Mouse (Mus musculus) CH12.LX (cell line): ENCODE measurements around the gene Cfap58. TPM values are rescaled to one million over a fixed set of nuclear protein-coding genes. Genes with fewer than 3 reads are reported as not detected.
A peak's percentile ranks its signal among the peaks of the same experiment; 100 is the strongest.

ENCODE experiments used
- DNase-seq: peaks from one replicate; pipeline ENCODE4 v3.0.0-alpha.2; 2013; ENCODE audit errors: extremely low read depth
- H3K27ac ChIP-seq: 2 replicates; pipeline ENCODE4 v1.5.1; 2012; ENCODE audit warnings: low read depth, mild to moderate bottlenecking, control low read depth, moderate library complexity; ENCODE audit not compliant: insufficient read depth
- H3K27me3 ChIP-seq: replicated peaks from 2 replicates; pipeline ENCODE3; 2012; ENCODE audit warnings: inconsistent platforms
- H3K36me3 ChIP-seq, 2 experiments: replicated peaks in 1 of 2; 2 replicates each; pipeline versions ENCODE3 to v1.6.1; 2012; ENCODE audit warnings: inconsistent platforms in 1 of 2, low read length in 1 of 2, mild to moderate bottlenecking in 1 of 2, mixed read lengths in 1 of 2, moderate library complexity in 1 of 2; ENCODE audit not compliant: control insufficient read depth in 1 of 2, insufficient read depth in 1 of 2
- H3K4me1 ChIP-seq, 2 experiments: 2 replicates each; pipeline ENCODE4 v1.6.1; 2012; ENCODE audit warnings: inconsistent platforms in 1 of 2, moderate library complexity in 1 of 2; ENCODE audit not compliant: insufficient read depth in 2 of 2, control insufficient read depth in 1 of 2
- H3K4me2 ChIP-seq: 2 replicates; pipeline ENCODE4 v1.6.1; 2012; ENCODE audit warnings: low read depth, mild to moderate bottlenecking, control low read depth; ENCODE audit not compliant: poor library complexity, insufficient read depth, severe bottlenecking
- H3K4me3 ChIP-seq, 3 experiments: fragments of 150-350 bp in 1 of 3; sonication (generic) in 1 of 3; replicated peaks in 1 of 3; 2 replicates each; pipeline versions ENCODE3 to v1.5.1; 2011 to 2012; ENCODE audit warnings: low read depth in 2 of 3, low read length in 2 of 3, mild to moderate bottlenecking in 2 of 3, moderate library complexity in 2 of 3, control low read depth in 1 of 3, improper control_type of control experiment in 1 of 3, inconsistent platforms in 1 of 3, mixed read lengths in 1 of 3; ENCODE audit not compliant: poor library complexity in 1 of 3
- H3K79me2 ChIP-seq: replicated peaks from 2 replicates; pipeline ENCODE4 v1.6.1; 2012; ENCODE audit warnings: mild to moderate bottlenecking, moderate library complexity; ENCODE audit not compliant: control insufficient read depth, poor library complexity, insufficient read depth, severe bottlenecking; ENCODE audit errors: extremely low read depth
- H3K9ac ChIP-seq: 2 replicates; pipeline ENCODE4 v1.6.1; 2012; ENCODE audit warnings: low read depth, mild to moderate bottlenecking, control low read depth, moderate library complexity; ENCODE audit not compliant: insufficient read depth
- H3K9me3 ChIP-seq: replicated peaks from 2 replicates; pipeline ENCODE3; 2012; ENCODE audit warnings: low read length, inconsistent platforms, mixed read lengths
- CTCF ChIP-seq, 2 experiments: IDR thresholded peaks in 1 of 2; conservative IDR thresholded peaks in 1 of 2; 2 replicates each; pipeline ENCODE4 v1.5.1; 2011 to 2012; ENCODE audit warnings: low read depth in 2 of 2, low read length in 2 of 2, improper control_type of control experiment in 1 of 2, inconsistent platforms in 1 of 2, mild to moderate bottlenecking in 1 of 2, moderate library complexity in 1 of 2
- HCFC1 ChIP-seq: IDR thresholded peaks from 2 replicates; pipeline ENCODE4 v1.6.1; 2012; ENCODE audit warnings: low read depth, mild to moderate bottlenecking, inconsistent platforms, low read length, improper control_type of control experiment
- IRF4 ChIP-seq: IDR thresholded peaks from 2 replicates; pipeline ENCODE4 v1.6.1; 2014; ENCODE audit warnings: low read depth, mild to moderate bottlenecking, inconsistent platforms, low read length, improper control_type of control experiment
- MAZ ChIP-seq: IDR thresholded peaks from 2 replicates; pipeline ENCODE4 v1.6.1; 2012; ENCODE audit warnings: low read depth, mild to moderate bottlenecking, inconsistent platforms, low read length, improper control_type of control experiment, moderate library complexity
- MEF2A ChIP-seq: IDR thresholded peaks from 2 replicates; pipeline ENCODE4 v1.6.1; 2014; ENCODE audit warnings: low read depth, mild to moderate bottlenecking, inconsistent platforms, low read length, improper control_type of control experiment, borderline replicate concordance
- MYC ChIP-seq: IDR thresholded peaks from 2 replicates; pipeline ENCODE4 v1.6.1; 2011; ENCODE audit warnings: low read depth, mild to moderate bottlenecking, improper control_type of control experiment, low read length
- NELFE ChIP-seq: IDR thresholded peaks from 2 replicates; pipeline ENCODE4 v1.6.1; 2011; ENCODE audit warnings: low read depth, low read length, improper control_type of control experiment
- PAX5 ChIP-seq: IDR thresholded peaks from 2 replicates; pipeline ENCODE4 v1.6.1; 2012; ENCODE audit warnings: low read length, inconsistent platforms, mixed read lengths
- POLR2A ChIP-seq: IDR thresholded peaks from 2 replicates; pipeline ENCODE4 v1.6.1; 2011; ENCODE audit warnings: low read depth, mild to moderate bottlenecking, improper control_type of control experiment, low read length
- RCOR1 ChIP-seq: conservative IDR thresholded peaks from 2 replicates; pipeline ENCODE4 v1.6.1; 2012; ENCODE audit warnings: low read depth, mild to moderate bottlenecking, inconsistent platforms, low read length, improper control_type of control experiment
- TCF12 ChIP-seq: IDR thresholded peaks from 2 replicates; pipeline ENCODE4 v1.6.1; 2014; ENCODE audit warnings: low read depth, mild to moderate bottlenecking, inconsistent platforms, low read length, improper control_type of control experiment
- USF1 ChIP-seq: IDR thresholded peaks from 2 replicates; pipeline ENCODE4 v1.6.1; 2014; ENCODE audit warnings: low read depth, mild to moderate bottlenecking, inconsistent platforms, low read length, improper control_type of control experiment
- USF2 ChIP-seq: conservative IDR thresholded peaks from 2 replicates; pipeline ENCODE4 v1.6.1; 2011; ENCODE audit warnings: low read depth, low read length, improper control_type of control experiment
- ZMIZ1 ChIP-seq: IDR thresholded peaks from 2 replicates; pipeline ENCODE4 v1.6.1; 2012; ENCODE audit warnings: low read depth, mild to moderate bottlenecking, inconsistent platforms, low read length, improper control_type of control experiment
- dilution Hi-C: fragments of 300-500 bp; cut with MboI; formaldehyde crosslinking; loops from 2 replicates; pipeline ENCODE4 v1.14.3; 2020; ENCODE audit warnings: low sequenced_read_pairs; ENCODE audit not compliant: extremely low pct_unique_long_range_greater_than_20kb, extremely low pct_ligation_motif_present
- in situ Hi-C: fragments of 300-500 bp; cut with MboI; formaldehyde crosslinking; loops from 3 replicates; pipeline ENCODE4 v1.14.3; 2019; ENCODE audit warnings: low sequenced_read_pairs, low pct_ligation_motif_present, low pct_unique_long_range_greater_than_20kb, mixed read lengths
- polyA plus RNA-seq: library from polyadenylated mRNA; unstranded; fragments of >175 nt; gene quantifications from 2 replicates; pipeline ENCODE4 v1.2.1, GENCODE M21; 2012; ENCODE audit warnings: low read depth; ENCODE audit not compliant: insufficient read length
- total RNA-seq, 2 experiments: library from RNA; depleted of rRNA; stranded (reverse); fragments of 300-350 nt in 1 of 2; fragments of >200 nt in 1 of 2; gene quantifications; 2 replicates each; pipeline ENCODE4 v1.2.3; 2012 to 2014

The Cfap58 gene
- total and polyA plus RNA-seq, 3 experiments, result 0.13 to 0.27 TPM; not detected in 1

DNA sequence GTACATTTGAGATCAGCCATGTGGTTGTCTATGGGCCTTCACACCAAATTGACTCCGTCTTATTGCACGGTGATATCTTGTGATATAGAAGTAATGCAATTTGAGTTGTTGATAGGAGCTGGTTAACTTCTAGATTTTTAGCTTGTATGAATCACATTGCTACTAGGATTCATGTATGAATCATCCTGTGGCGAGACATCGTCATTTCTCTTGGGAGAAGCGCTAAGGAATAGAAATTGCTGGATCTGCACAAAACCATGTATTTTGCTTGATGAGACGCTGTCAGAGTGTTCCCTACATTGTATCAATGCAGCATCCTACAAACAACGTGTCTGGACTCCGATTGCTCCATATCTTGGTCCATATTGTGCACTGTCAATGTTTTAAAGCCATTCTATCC is 102.1 kb downstream of the Cfap58 start:
- Histone ChIP-seq H3K27ac (no peak overlapping the region), H3K36me3 (no peaks in the 10 kb centered on the region), H3K4me1 (no peaks in the 10 kb centered on the region), H3K4me3 (no peak overlapping the region), H3K27me3 (no peaks in the 10 kb centered on the region), H3K9me3 (no peaks in the 10 kb centered on the region), H3K4me2 (no peak overlapping the region), H3K79me2 (no peaks in the 10 kb centered on the region), H3K9ac (no peak overlapping the region)
- dilution Hi-C loops, result no loop called here
- TF ChIP-seq PAX5, result no peak
- TF ChIP-seq CTCF (conservative IDR thresholded peaks at IDR 0.05 in 1 of 2, IDR thresholded peaks at IDR 0.05 in 1 of 2; ENCODE audit: low read depth in 2 of 2, low read length in 2 of 2), result no peak
- no peak for TF ChIP-seq ZMIZ1
- no peak for TF ChIP-seq HCFC1
- TF ChIP-seq USF1, result no peak
- no peak for TF ChIP-seq POLR2A
- no peak for TF ChIP-seq RCOR1
- TF ChIP-seq IRF4, result no peak
- no peak for TF ChIP-seq TCF12
- no peak for TF ChIP-seq NELFE
- DNase-seq, result no peak
- in situ Hi-C loops, result no loop called here

DNA sequence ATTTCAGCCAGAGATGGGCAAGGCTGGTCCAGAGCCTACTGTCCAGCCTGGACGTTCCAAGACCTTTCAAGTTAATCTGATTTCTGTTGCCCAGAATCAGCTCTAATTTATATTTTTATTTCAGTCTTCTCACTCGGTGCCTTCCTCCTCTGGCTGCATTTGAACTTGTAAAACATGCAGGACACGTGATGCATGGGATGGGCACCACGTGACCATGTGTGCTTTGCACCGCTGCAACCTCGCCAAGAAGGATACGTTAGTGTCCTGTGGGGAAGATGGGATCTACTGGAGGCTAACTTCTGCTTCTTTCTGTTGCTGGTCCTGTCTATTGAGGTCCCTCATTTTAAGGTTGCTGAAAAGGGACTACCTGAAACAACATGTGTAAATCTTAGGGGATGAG is 109.8 kb downstream of the Cfap58 start:
- no peaks in the 10 kb centered on the region for H3K4me1 ChIP-seq
- H3K36me3 ChIP-seq, result no peaks in the 10 kb centered on the region
- peaks cover 7% of the 10 kb centered on the region for H3K27me3 ChIP-seq
- dilution Hi-C loops (no loop called here), in situ Hi-C loops (no loop called here)
- DNase-seq, result no peak
- H3K27ac ChIP-seq, result no peak overlapping the region
- no peak overlapping the region for H3K4me3 ChIP-seq
- H3K9ac ChIP-seq, result no peak overlapping the region
- H3K79me2 ChIP-seq, result no peaks in the 10 kb centered on the region
- H3K4me2 ChIP-seq, result no peak overlapping the region
- no peak for TF ChIP-seq HCFC1
- TF ChIP-seq MAZ, result no peak
- 0 out of 2 replicates have a peak, but pooled peaks have one; percentile 7 for TF ChIP-seq USF2
- no peak for TF ChIP-seq MEF2A
- H3K9me3 ChIP-seq, result no peaks in the 10 kb centered on the region

DNA sequence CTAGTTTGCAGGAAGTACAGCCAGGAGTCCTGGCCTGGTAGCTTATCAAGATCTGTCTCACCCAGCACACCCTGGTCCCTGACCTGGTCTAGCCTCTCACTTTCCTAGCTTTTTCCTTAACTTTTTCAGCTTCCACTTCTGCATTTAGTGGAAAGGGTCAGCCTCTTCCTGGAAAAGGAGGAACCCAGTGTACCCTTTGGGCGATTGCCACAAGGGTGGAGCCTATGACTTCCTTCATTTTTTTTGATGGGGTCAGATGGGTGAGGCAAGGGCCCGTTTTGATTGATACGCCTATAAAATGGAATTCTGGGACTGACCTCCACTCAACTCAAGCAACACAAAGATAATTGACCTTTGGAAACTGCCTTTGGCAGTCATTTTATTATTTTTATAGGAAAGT is 111.9 kb downstream of the Cfap58 start:
- DNase-seq, result no peak
- H3K4me2 ChIP-seq, result no peak overlapping the region
- H3K27me3 ChIP-seq, result peaks cover 7% of the 10 kb centered on the region
- H3K36me3 ChIP-seq, result no peaks in the 10 kb centered on the region
- no peak overlapping the region for H3K4me3 ChIP-seq
- H3K27ac ChIP-seq, result no peak overlapping the region
- no peaks in the 10 kb centered on the region for H3K79me2 ChIP-seq
- H3K4me1 ChIP-seq, result no peaks in the 10 kb centered on the region
- H3K9me3 ChIP-seq, result no peaks in the 10 kb centered on the region
- H3K9ac ChIP-seq, result no peak overlapping the region
- in situ Hi-C loops, result no loop called here
- no peak for TF ChIP-seq MYC
- dilution Hi-C loops, result no loop called here
